Mouse (Mus musculus): Measurements from ENCODE around the gene Gna14.

The Gna14 gene

GRCm38 (mm10) chr19:16593256-16593974 lies 157.9 kb downstream of the Gna14 start:
- no peak for DNase-seq (ENCODE audit: extremely low spot score)

GRCm38 (mm10) chr19:16593975-16594317 lies 158.4 kb downstream of the Gna14 start:
- DNase-seq (ENCODE audit: extremely low spot score) = no peak

- DNase-seq (ENCODE audit: extremely low spot score) = no peak
These were observed 161.7 kb downstream of the Gna14 start for GRCm38 (mm10) chr19:16597216-16597615.

GRCm38 (mm10) chr19:16598653-16599297 lies 163.2 kb downstream of the Gna14 start:
- DNase-seq (ENCODE audit: extremely low spot score) = no peak

- peak; percentile 82 for DNase-seq (ENCODE audit: extremely low spot score)
These were observed 163.9 kb downstream of the Gna14 start for GRCm38 (mm10) chr19:16599298-16599970.

- no peak for DNase-seq (ENCODE audit: extremely low spot score)
These were observed 166.5 kb downstream of the Gna14 start for GRCm38 (mm10) chr19:16602026-16602425.

GRCm38 (mm10) chr19:16607634-16608033 lies 172.1 kb downstream of the Gna14 start:
- no peak for DNase-seq (ENCODE audit: extremely low spot score)

GRCm38 (mm10) chr19:16623154-16623553 lies 187.6 kb downstream of the Gna14 start:
- no peak for DNase-seq (ENCODE audit: extremely low spot score)

- no peak for DNase-seq (ENCODE audit: extremely low spot score)
These were observed 189.4 kb downstream of the Gna14 start for GRCm38 (mm10) chr19:16624994-16625393.

GRCm38 (mm10) chr19:16625610-16626395 lies 190.2 kb downstream of the Gna14 start:
- peak; percentile 22 for DNase-seq (ENCODE audit: extremely low spot score)

Data from embryo, embryonic 9.5 days (tissue).